Mouse (Mus musculus) megakaryocyte, embryonic 14.5 days (primary cell): ENCODE measurements around the gene Kpna1.

Source experiments
- FLI1 ChIP-seq: IDR thresholded peaks from 2 replicates; pipeline ENCODE4 v1.6.1; 2012; ENCODE audit warnings: low read length, inconsistent platforms, mixed read lengths
- GATA1 ChIP-seq: IDR thresholded peaks from 3 replicates; pipeline ENCODE4 v1.6.1; 2012; ENCODE audit warnings: mixed read lengths, low read length, inconsistent platforms, borderline replicate concordance

- no peak for TF ChIP-seq FLI1
- no peak for TF ChIP-seq GATA1
Observed at GRCm38 (mm10) chr16:35967319-35967718, 11.2 kb upstream of the Kpna1 start.
